Mouse (Mus musculus) hindbrain, embryonic 16.5 days (tissue): Measurements from ENCODE around the gene Slc25a39. TPM values are rescaled to one million over a fixed set of nuclear protein-coding genes. Genes with fewer than 3 reads are reported as not detected.

Source experiments
- ATAC-seq: fragments of 200-750 bp; cut with Nextera tagmentation; 2 replicates; pipeline ENCODE4 v1.8.0; 2017; ENCODE audit warnings: moderate TSS enrichment, moderate library complexity
- H3K27ac ChIP-seq: fragments of 300-500 bp; sonication (generic); 2 replicates; pipeline ENCODE4 v1.5.1; 2014; ENCODE audit warnings: low read depth, mild to moderate bottlenecking, control low read depth, low read length, moderate library complexity
- H3K27me3 ChIP-seq: fragments of 300-500 bp; sonication (generic); replicated peaks from 2 replicates; pipeline ENCODE4 v1.6.1; 2014; ENCODE audit warnings: low read length; ENCODE audit not compliant: control insufficient read depth, insufficient read depth
- H3K36me3 ChIP-seq: fragments of 300-500 bp; sonication (generic); 2 replicates; pipeline ENCODE4 v1.6.1; 2014; ENCODE audit warnings: mild to moderate bottlenecking, low read length, moderate library complexity, mixed read lengths; ENCODE audit not compliant: control insufficient read depth, insufficient read depth
- H3K4me1 ChIP-seq: fragments of 300-500 bp; sonication (generic); 2 replicates; pipeline ENCODE4 v1.6.1; 2014; ENCODE audit warnings: low read depth, low read length; ENCODE audit not compliant: control insufficient read depth, insufficient read depth
- H3K4me2 ChIP-seq: fragments of 300-500 bp; sonication (generic); 2 replicates; pipeline ENCODE4 v1.6.1; 2014; ENCODE audit warnings: mild to moderate bottlenecking, low read length, control low read depth, moderate library complexity
- H3K4me3 ChIP-seq: fragments of 300-500 bp; sonication (generic); 2 replicates; pipeline ENCODE4 v1.5.1; 2014; ENCODE audit warnings: mild to moderate bottlenecking, low read length, control low read depth, moderate library complexity
- H3K9ac ChIP-seq: fragments of 300-500 bp; sonication (generic); 2 replicates; pipeline ENCODE4 v1.6.1; 2014; ENCODE audit warnings: low read depth, mild to moderate bottlenecking, control low read depth, low read length, moderate library complexity
- H3K9me3 ChIP-seq: fragments of 300-500 bp; sonication (generic); 2 replicates; pipeline ENCODE4 v1.6.1; 2014; ENCODE audit warnings: mild to moderate bottlenecking, low read length, moderate library complexity; ENCODE audit not compliant: control insufficient read depth
- WGBS: fragments of 180-500 bp; shearing (Covaris S2); extraction: QIAGEN DNeasy Blood & Tissue Kit; methylation state at CpG from one replicate; pipeline ENCODE4 v1.1.7; 2014; 5-methylcytosine and 5-hydroxymethylcytosine counted together
- polyA plus RNA-seq: library from polyadenylated mRNA; unstranded; fragments of >200 nt; fragmentation: Nextera tagmentation; extraction: Ambion mirVana; gene quantifications from 2 replicates; pipeline ENCODE4 v1.2.1, GENCODE M21; 2015

The Slc25a39 gene
- polyA plus RNA-seq, 1 experiment from 2014 or later = 187 TPM

- WGBS = 44% methylated on average over 15 of the region's 15 CpGs
- ATAC-seq = no peak
These were observed 1.4 kb upstream of the Slc25a39 start for GRCm38 (mm10) chr11:102408888-102409794.

DNA sequence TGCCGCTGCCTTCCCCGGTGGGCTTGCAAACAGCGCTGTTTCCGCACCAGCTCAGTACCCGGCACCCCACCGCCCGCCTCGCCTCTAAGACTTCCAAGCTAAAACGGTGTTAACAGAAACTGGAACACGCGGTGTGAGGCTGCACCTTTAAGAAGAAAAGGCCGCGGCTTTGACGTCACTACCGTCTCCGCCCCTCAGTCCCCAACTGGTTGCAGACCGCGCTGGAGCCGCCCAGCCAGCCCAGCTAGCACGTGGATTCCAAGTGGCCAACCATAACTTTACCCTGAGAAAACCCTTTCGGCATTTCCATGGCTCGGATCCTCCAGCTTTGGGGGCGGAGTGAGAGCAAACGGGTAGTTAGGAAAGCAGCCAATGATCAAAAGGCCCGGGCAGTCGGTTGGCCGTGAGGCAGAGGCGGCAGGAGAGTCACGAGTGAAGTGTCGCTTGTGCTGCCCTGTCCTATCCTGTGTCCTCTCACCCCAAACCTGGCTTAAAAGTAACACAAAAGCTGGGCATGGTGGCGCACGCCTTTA, 664 bp upstream of the Slc25a39 start:
- WGBS = under 1% methylated on average over 32 of the region's 32 CpGs
- Histone ChIP-seq H3K9me3 (no peaks in the 10 kb centered on the region), H3K4me3 (peak overlapping the region; percentile 90), H3K36me3 (peaks cover 9% of the 10 kb centered on the region), H3K9ac (no peak overlapping the region), H3K27ac (peak overlapping the region; percentile 90), H3K4me1 (peaks cover 22% of the 10 kb centered on the region), H3K4me2 (peak overlapping the region; percentile 77), H3K27me3 (no peaks in the 10 kb centered on the region)
- peak; percentile 95 for ATAC-seq

More at GRCm38 (mm10) chr11:102408888-102409794, 1.4 kb upstream of the Slc25a39 start:
- H3K36me3 ChIP-seq = peaks cover 3% of the 10 kb centered on the region; the same call in 1 of the 2 replicates
- H3K4me1 ChIP-seq = peaks cover 22% of the 10 kb centered on the region
- no peak overlapping the region for H3K9ac ChIP-seq
- no peaks in the 10 kb centered on the region for H3K27me3 ChIP-seq
- peak overlapping the region; percentile 90 for H3K4me3 ChIP-seq
- peak overlapping the region; percentile 13; the same call in 1 of the 2 replicates for H3K27ac ChIP-seq
- H3K4me2 ChIP-seq = peak overlapping the region; percentile 77
- H3K9me3 ChIP-seq = no peaks in the 10 kb centered on the region

DNA sequence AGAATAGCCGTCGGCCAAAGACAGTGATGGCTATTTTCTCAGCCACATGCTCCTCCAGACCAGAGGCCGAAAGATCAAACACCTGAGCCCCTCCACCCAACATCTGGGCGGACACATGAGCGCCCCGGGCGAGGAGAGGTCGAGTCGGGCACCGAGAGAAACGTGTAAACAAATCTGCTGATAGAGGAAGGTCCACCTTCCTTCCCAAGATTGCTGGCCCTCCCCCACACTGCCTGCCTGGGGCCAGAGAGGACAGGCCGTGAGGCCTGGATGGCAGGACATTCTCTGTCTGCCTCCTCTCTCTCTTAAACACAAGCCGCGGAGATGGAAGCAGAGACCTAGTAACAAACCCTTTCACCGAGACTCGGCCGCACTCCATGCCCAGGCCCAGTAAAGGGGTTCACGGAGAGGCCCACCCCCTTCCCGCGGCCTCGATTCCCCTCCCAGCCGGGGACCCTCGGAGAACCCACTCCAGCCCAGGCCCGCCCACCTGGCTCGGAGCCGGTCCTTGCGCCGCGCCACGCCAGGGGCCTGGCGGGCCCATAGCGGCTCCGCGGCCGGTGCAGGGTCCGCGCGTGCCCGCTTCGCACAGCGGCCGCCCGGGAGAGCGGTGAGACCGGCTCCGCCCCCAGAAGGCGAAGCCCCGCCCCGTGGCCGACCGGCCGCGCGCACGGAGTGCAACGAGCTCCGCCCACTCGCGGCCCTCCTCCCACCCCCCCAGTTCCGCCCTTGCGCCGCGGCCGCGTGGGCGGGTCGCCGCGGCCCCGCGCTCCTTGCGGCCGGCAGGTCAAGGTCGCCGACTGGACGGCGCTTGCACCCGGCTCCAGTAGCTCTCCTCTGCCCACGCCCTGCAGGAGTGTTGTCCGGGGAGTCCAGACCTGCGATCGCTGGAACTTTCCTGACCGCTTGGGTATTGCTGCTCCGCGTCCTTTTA, 579 bp downstream of the Slc25a39 start:
- Histone ChIP-seq H3K27ac (peak overlapping the region; percentile 90), H3K27me3 (no peaks in the 10 kb centered on the region), H3K36me3 (peaks cover 21% of the 10 kb centered on the region), H3K4me1 (peaks cover 22% of the 10 kb centered on the region), H3K9ac (peak overlapping the region; percentile 96), H3K9me3 (no peaks in the 10 kb centered on the region), H3K4me3 (peak overlapping the region; percentile 90), H3K4me2 (peak overlapping the region; percentile 77)
- ATAC-seq = peak; percentile 83
- WGBS = 0% methylated on average over 52 of the region's 85 CpGs

DNA sequence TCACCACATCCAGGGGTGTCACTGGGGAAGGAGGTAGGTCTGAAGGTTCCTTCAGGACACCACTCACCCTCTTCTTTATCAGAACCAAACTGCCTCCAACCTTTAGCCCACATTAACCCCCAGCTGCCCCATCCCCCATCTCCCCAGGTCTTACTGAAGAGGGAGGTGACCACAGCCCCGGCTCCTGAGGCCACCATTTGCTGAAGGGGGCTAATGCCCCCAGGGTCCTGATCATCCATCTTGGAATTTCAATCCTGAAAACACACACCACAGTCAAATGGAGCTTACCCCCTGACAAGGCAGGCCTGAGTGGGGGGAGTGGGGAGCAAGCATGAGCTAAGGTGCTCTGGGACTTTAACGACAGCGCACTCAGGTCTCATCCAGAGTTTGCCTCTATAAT, 1.3 kb downstream of the Slc25a39 start:
- whole genome bisulfite sequencing = 2% methylated on average over 3 of the region's 3 CpGs
- H3K36me3 ChIP-seq = peaks cover 29% of the 10 kb centered on the region
- peaks cover 22% of the 10 kb centered on the region for H3K4me1 ChIP-seq
- peak overlapping the region; percentile 77 for H3K4me2 ChIP-seq
- no peak for ATAC-seq
- H3K4me3 ChIP-seq = peak overlapping the region; percentile 90
- H3K27me3 ChIP-seq = no peaks in the 10 kb centered on the region
- H3K9me3 ChIP-seq = no peaks in the 10 kb centered on the region
- peak overlapping the region; percentile 96 for H3K9ac ChIP-seq
- H3K27ac ChIP-seq = peak overlapping the region; percentile 90

DNA sequence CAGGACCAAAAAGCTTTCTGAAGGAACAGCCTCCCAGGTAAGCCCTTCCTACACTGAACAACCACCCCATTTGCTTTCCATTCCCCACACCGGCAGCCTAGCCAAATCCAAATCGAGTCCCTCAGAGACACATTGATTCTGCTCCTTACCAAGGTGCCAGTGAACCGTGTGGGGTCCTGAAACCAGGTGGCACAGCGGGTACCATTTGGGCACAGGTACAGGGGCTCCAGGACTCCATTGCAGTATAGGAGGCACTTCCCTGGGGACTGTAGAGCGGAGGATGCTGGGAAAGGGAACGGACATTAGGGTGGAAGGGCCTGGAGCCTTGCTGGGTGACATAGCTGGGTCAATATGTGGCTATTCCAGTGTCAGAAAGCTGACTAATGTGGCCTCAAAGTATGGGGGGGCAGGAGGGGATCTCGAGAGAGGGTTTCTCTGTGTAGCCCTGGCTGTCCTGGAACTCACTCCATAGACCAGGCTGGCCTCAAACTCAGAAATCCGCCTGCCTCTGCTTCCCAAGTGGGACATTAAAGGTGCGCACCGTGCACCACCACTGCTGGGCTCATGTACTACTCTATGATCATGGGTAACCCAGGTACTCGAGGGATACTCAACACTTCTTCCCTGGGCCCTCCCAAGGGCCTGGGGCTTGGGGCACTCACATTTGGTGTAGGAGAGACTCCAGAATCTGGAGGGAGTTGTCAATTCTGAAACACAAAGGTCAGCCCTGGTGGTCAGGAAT, 2.0 kb downstream of the Slc25a39 start:
- no peaks in the 10 kb centered on the region for H3K27me3 ChIP-seq
- peaks cover 29% of the 10 kb centered on the region for H3K36me3 ChIP-seq
- 87% methylated on average over 11 of the region's 11 CpGs for WGBS
- no peak overlapping the region; the same call in 1 of the 2 replicates for H3K4me3 ChIP-seq
- ATAC-seq = no peak
- no peaks in the 10 kb centered on the region for H3K9me3 ChIP-seq
- peaks cover 22% of the 10 kb centered on the region for H3K4me1 ChIP-seq
- H3K9ac ChIP-seq = peak overlapping the region; percentile 96
- H3K4me2 ChIP-seq = peak overlapping the region; percentile 77
- H3K27ac ChIP-seq = no peak overlapping the region

- H3K36me3 ChIP-seq = peaks cover 36% of the 10 kb centered on the region
- H3K27me3 ChIP-seq = no peaks in the 10 kb centered on the region
- no peak overlapping the region for H3K4me2 ChIP-seq
- H3K4me3 ChIP-seq = no peak overlapping the region
- WGBS = 75% methylated on average over 18 of the region's 18 CpGs
- H3K27ac ChIP-seq = no peak overlapping the region
- ATAC-seq = no peak
- no peaks in the 10 kb centered on the region for H3K9me3 ChIP-seq
- H3K9ac ChIP-seq = no peak overlapping the region
- H3K4me1 ChIP-seq = peaks cover 26% of the 10 kb centered on the region
These were observed 3.4 kb downstream of the Slc25a39 start for GRCm38 (mm10) chr11:102404161-102405010.

GRCm38 (mm10) chr11:102403657-102404056, 4.1 kb downstream of the Slc25a39 start:
- Histone ChIP-seq H3K27me3 (no peaks in the 10 kb centered on the region), H3K4me3 (no peak overlapping the region), H3K4me2 (no peak overlapping the region), H3K27ac (no peak overlapping the region), H3K9ac (no peak overlapping the region), H3K4me1 (peaks cover 24% of the 10 kb centered on the region), H3K9me3 (no peaks in the 10 kb centered on the region), H3K36me3 (peaks cover 39% of the 10 kb centered on the region)
- ATAC-seq = no peak
- 95% methylated on average over 11 of the region's 11 CpGs for WGBS
